Mouse (Mus musculus): ENCODE measurements around the gene Smok3a. TPM values are rescaled to one million over a fixed set of nuclear protein-coding genes. Genes with fewer than 3 reads are reported as not detected.

Smok3a gene
- total and polyA plus RNA-seq, 3 experiments, result 0.22 TPM; not detected in 2

DNA sequence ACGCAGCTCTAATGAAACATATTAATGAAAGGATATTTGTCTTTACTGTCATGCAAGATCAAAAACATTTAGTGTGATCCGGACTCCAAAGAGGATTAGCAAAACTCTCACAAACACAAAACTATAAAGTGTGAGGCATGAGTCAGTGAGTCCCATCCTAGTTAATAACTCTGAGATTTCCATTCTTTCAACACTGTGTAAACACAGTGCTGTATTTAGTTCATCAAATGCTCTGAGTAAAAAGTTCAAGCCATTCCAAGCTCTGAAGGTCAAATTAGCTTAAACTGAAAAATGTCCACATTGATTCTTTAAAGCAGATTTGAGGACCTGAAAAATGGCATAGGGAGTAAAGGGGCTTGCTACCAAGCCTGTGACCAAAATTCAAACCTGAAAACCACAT, 42.0 kb upstream of the Smok3a start:
- Histone ChIP-seq H3K9me3 (replicated peaks) (no peaks in the 10 kb centered on the region), H3K36me3 (replicated peaks) (no peaks in the 10 kb centered on the region), H3K4me3 (ENCODE audit: low read depth, low read length) (no peak overlapping the region), H3K27me3 (ENCODE audit: insufficient read depth, low read length) (no peaks in the 10 kb centered on the region), H3K4me1 (ENCODE audit: insufficient read depth, low read depth, low read length) (no peaks in the 10 kb centered on the region)
- no peak for ATAC-seq (ENCODE audit: extremely low read depth, insufficient number of reproducible peaks, low FRiP score, poor library complexity, severe bottlenecking)
- TF ChIP-seq GATA2 (IDR thresholded peaks at IDR 0.05; ENCODE audit: borderline replicate concordance, low read depth, low read length) (no peak), CTCF (IDR thresholded peaks at IDR 0.05; ENCODE audit: low read depth, low read length) (no peak), TAL1 (conservative IDR thresholded peaks at IDR 0.05; ENCODE audit: low read depth, low read length) (no peak), POLR2AphosphoS5 (IDR thresholded peaks at IDR 0.05; ENCODE audit: insufficient replicate concordance, low read depth, low read length) (no peak), GATA1 (IDR thresholded peaks at IDR 0.05; ENCODE audit: borderline replicate concordance, low read length) (no peak)
- DNase-seq (ENCODE audit: low spot score), result no peak

DNA sequence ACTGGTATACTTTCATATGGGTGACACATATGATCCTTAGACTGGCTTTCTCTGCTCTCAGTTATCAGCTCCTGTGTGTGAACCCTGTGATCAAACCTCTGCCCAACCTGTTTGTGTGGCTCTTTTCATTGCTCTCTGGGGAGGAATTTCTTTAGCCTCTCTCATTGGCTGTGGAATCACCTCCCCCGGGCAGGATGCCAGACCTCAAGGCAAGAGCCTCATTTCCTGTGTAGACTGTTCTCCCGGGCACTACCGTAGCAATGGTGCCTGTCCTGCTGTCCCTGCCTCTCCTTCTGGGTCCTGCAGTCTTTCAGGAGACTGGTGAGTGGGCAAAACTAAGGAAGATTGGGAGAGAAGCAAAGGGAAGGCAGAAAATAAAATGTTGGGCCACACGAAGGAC, 39.8 kb upstream of the Smok3a start, which contains the start of gene Azgp1:
Gene Azgp1, plus strand, starts transcription at position 221 of the 400 bp plus-strand sequence.
- Histone ChIP-seq H3K27me3 (ENCODE audit: insufficient read depth, low read length) (no peaks in the 10 kb centered on the region), H3K4me3 (ENCODE audit: low read depth, low read length) (no peak within 1 kb of the TSS), H3K36me3 (replicated peaks) (no peaks in the 10 kb centered on the region), H3K4me1 (ENCODE audit: insufficient read depth, low read depth, low read length) (no peaks in the 10 kb centered on the region), H3K9me3 (replicated peaks) (no peaks in the 10 kb centered on the region)
- ATAC-seq (ENCODE audit: extremely low read depth, insufficient number of reproducible peaks, low FRiP score, poor library complexity, severe bottlenecking), result no peak
- no peak for DNase-seq (ENCODE audit: low spot score)
- no peak for TF ChIP-seq POLR2AphosphoS5 (IDR thresholded peaks at IDR 0.05; ENCODE audit: insufficient replicate concordance, low read depth, low read length)
- TF ChIP-seq CTCF (IDR thresholded peaks at IDR 0.05; ENCODE audit: low read depth, low read length), result no peak
- TF ChIP-seq GATA1 (IDR thresholded peaks at IDR 0.05; ENCODE audit: borderline replicate concordance, low read length), result no peak
- no peak for TF ChIP-seq TAL1 (conservative IDR thresholded peaks at IDR 0.05; ENCODE audit: low read depth, low read length)
- TF ChIP-seq GATA2 (IDR thresholded peaks at IDR 0.05; ENCODE audit: borderline replicate concordance, low read depth, low read length), result no peak

DNA sequence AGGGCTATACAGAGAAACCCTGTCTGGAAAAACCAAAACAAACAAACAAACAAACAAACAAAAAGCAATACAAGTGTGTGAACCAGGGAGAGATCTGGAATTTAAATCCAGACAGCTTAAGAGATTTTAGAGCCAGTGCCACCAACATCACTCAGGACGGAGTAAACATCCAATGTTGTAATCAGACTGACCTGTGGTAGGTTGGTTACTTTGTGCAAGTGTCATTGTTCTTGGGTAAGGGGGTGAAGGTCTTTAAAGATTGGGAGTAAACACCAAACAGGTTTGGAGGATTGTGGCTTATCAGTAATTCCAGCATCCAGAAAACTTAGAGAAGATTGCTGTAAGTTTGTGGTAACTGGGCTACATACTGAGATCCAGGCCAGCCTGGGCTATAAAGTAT, 34.7 kb upstream of the Smok3a start:
- DNase-seq (ENCODE audit: low spot score), result no peak

DNA sequence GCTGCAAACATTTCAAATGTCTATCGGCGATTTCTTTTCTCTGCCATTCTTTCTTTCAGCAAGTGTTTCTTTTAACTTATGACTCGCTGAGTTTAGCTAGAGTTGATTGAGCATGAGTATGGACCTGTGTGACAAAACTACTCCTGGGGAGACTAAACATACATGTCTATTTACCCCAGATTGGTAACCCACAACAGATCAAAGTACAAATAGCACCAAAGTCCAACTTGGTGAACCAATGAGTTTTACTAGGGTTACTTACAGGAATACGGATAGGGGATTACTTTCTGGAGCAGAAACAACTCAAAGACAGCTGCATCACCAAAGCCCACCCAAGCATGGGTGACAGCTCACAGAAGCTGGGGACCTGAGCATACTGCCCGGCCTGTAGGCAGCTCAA, 11.6 kb upstream of the Smok3a start:
- TF ChIP-seq GATA2 (IDR thresholded peaks at IDR 0.05; ENCODE audit: borderline replicate concordance, low read depth, low read length) (no peak), CTCF (IDR thresholded peaks at IDR 0.05; ENCODE audit: low read depth, low read length) (no peak), GATA1 (IDR thresholded peaks at IDR 0.05; ENCODE audit: borderline replicate concordance, low read length) (no peak), TAL1 (conservative IDR thresholded peaks at IDR 0.05; ENCODE audit: low read depth, low read length) (no peak), POLR2AphosphoS5 (IDR thresholded peaks at IDR 0.05; ENCODE audit: insufficient replicate concordance, low read depth, low read length) (no peak)
- H3K27me3 ChIP-seq (ENCODE audit: insufficient read depth, low read length), result no peaks in the 10 kb centered on the region
- no peak overlapping the region for H3K4me3 ChIP-seq (ENCODE audit: low read depth, low read length)
- H3K36me3 ChIP-seq (replicated peaks), result no peaks in the 10 kb centered on the region
- DNase-seq (ENCODE audit: low spot score) (no peak), ATAC-seq (ENCODE audit: extremely low read depth, insufficient number of reproducible peaks, low FRiP score, poor library complexity, severe bottlenecking) (no peak)
- no peaks in the 10 kb centered on the region for H3K9me3 ChIP-seq (replicated peaks)
- no peaks in the 10 kb centered on the region for H3K4me1 ChIP-seq (ENCODE audit: insufficient read depth, low read depth, low read length)

More for the DNA sequence above, 34.7 kb upstream of the Smok3a start:
- Histone ChIP-seq H3K27me3 (ENCODE audit: insufficient read depth, low read length) (no peaks in the 10 kb centered on the region), H3K36me3 (replicated peaks) (no peaks in the 10 kb centered on the region), H3K4me1 (ENCODE audit: insufficient read depth, low read depth, low read length) (no peaks in the 10 kb centered on the region), H3K9me3 (replicated peaks) (no peaks in the 10 kb centered on the region), H3K4me3 (ENCODE audit: low read depth, low read length) (no peak overlapping the region)
- no peak for ATAC-seq (ENCODE audit: extremely low read depth, insufficient number of reproducible peaks, low FRiP score, poor library complexity, severe bottlenecking)
- TF ChIP-seq GATA1 (IDR thresholded peaks at IDR 0.05; ENCODE audit: borderline replicate concordance, low read length) (no peak), CTCF (IDR thresholded peaks at IDR 0.05; ENCODE audit: low read depth, low read length) (no peak), TAL1 (conservative IDR thresholded peaks at IDR 0.05; ENCODE audit: low read depth, low read length) (no peak), GATA2 (IDR thresholded peaks at IDR 0.05; ENCODE audit: borderline replicate concordance, low read depth, low read length) (no peak), POLR2AphosphoS5 (IDR thresholded peaks at IDR 0.05; ENCODE audit: insufficient replicate concordance, low read depth, low read length) (no peak)

DNA sequence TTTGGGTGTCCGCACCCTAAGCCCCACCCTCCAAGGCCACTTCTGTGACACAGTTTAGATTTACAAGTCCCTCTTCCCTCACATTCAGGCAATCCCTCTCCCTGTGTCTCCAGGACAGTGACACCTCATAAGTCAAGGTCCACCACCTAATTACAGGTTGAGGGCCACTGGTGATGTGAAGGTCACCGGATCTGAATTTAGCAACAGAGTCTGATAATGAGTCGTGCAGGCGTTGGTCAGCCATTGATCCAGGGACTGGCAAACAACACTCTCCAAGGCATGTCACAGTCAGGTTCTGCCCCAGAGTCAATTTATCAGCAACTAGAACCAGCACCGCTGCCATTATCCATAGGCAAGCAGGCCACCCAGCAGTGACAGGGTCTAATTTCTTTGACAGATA, 8.7 kb upstream of the Smok3a start:
- no peak for ATAC-seq (ENCODE audit: extremely low read depth, insufficient number of reproducible peaks, low FRiP score, poor library complexity, severe bottlenecking)

DNA sequence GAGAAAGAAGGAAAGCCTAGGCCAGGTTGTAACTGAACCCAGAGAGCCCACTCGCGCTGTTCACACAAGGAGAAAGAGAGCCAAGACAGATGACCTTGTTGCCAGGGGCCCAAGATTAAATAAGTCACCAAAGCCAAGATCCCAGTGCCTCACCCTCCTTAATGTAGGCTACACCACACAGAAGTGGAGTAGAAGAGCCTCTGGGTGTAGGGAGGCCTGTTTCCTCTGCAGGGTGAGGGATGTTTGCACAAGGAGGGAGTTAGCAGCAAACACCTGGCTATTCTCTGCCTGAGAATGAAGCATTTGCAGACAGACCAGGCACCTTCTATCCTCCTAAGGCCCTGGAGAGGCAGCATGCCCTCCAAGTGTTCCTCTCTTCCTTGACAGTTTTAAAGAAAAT, 4.5 kb upstream of the Smok3a start:
- Histone ChIP-seq H3K4me1 (ENCODE audit: insufficient read depth, low read depth, low read length) (no peaks in the 10 kb centered on the region), H3K4me3 (ENCODE audit: low read depth, low read length) (no peak overlapping the region), H3K27me3 (ENCODE audit: insufficient read depth, low read length) (no peaks in the 10 kb centered on the region), H3K36me3 (replicated peaks) (no peaks in the 10 kb centered on the region), H3K9me3 (replicated peaks) (no peaks in the 10 kb centered on the region)
- no peak for DNase-seq (ENCODE audit: low spot score)
- TF ChIP-seq POLR2AphosphoS5 (IDR thresholded peaks at IDR 0.05; ENCODE audit: insufficient replicate concordance, low read depth, low read length), result no peak
- no peak for TF ChIP-seq GATA1 (IDR thresholded peaks at IDR 0.05; ENCODE audit: borderline replicate concordance, low read length)
- no peak for TF ChIP-seq TAL1 (conservative IDR thresholded peaks at IDR 0.05; ENCODE audit: low read depth, low read length)
- TF ChIP-seq GATA2 (IDR thresholded peaks at IDR 0.05; ENCODE audit: borderline replicate concordance, low read depth, low read length), result no peak
- ATAC-seq (ENCODE audit: extremely low read depth, insufficient number of reproducible peaks, low FRiP score, poor library complexity, severe bottlenecking), result no peak

More for the DNA sequence above, 8.7 kb upstream of the Smok3a start:
- no peak for DNase-seq (ENCODE audit: low spot score)
- Histone ChIP-seq H3K4me3 (ENCODE audit: low read depth, low read length) (no peak overlapping the region), H3K36me3 (replicated peaks) (no peaks in the 10 kb centered on the region), H3K9me3 (replicated peaks) (no peaks in the 10 kb centered on the region), H3K4me1 (ENCODE audit: insufficient read depth, low read depth, low read length) (no peaks in the 10 kb centered on the region), H3K27me3 (ENCODE audit: insufficient read depth, low read length) (no peaks in the 10 kb centered on the region)
- TF ChIP-seq GATA2 (IDR thresholded peaks at IDR 0.05; ENCODE audit: borderline replicate concordance, low read depth, low read length) (no peak), TAL1 (conservative IDR thresholded peaks at IDR 0.05; ENCODE audit: low read depth, low read length) (no peak), CTCF (IDR thresholded peaks at IDR 0.05; ENCODE audit: low read depth, low read length) (no peak), POLR2AphosphoS5 (IDR thresholded peaks at IDR 0.05; ENCODE audit: insufficient replicate concordance, low read depth, low read length) (no peak), GATA1 (IDR thresholded peaks at IDR 0.05; ENCODE audit: borderline replicate concordance, low read length) (no peak)
